Mouse (Mus musculus): ENCODE results near the gene Syce3. TPM values are rescaled to one million over a fixed set of nuclear protein-coding genes. Genes with fewer than 3 reads are reported as not detected.

The Syce3 gene
- polyA plus RNA-seq, 1 experiment from 2014 or later = not detected

DNA sequence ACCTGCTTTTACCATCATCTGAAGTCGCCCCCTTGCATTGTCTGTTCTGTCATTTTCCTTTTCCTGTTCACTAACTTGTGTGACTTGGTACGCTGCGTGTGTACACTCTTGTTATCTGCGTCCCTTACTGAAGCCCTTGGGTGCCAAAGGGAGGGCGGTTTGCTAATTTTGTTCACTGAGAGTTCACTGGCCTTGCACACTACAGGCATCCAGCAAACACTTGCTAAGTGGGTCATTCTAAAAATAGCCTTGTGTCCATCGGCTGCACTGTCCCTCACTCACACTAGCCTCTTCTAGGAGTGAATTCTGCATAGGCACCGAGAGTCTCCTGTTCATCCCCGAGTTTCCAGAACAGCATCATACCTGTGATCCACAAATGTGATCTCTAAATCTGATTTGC is 5.0 kb upstream of the Syce3 start:
- H3K4me2 ChIP-seq = no peak overlapping the region

DNA sequence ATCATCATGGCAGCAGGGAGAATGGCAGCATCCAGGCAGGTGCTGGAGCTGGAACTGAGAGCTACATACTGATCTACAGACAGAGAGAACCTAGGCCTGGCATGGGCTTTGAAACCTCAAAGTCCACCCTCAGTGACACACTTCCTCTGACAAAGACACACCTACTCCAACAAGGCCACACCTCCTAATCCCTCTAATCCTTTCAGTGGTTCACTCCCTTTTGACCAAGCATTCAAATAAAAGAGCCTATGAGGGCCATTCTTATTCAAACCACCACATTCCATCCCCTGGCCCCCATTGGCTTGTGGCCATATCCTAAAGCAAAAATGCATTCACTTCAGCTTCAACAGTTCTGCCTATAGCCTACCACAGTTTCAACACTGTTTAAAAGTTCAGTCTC is 3.6 kb downstream of the Syce3 start:
- no peak overlapping the region for H3K4me3 ChIP-seq
- no peaks in the 10 kb centered on the region for H3K36me3 ChIP-seq
- no peaks in the 10 kb centered on the region for H3K4me1 ChIP-seq
- H3K27ac ChIP-seq = no peak overlapping the region
- no peak overlapping the region for H3K4me2 ChIP-seq
- no peak for ATAC-seq (ENCODE audit: borderline replicate concordance, extremely low read depth, low FRiP score, low TSS enrichment)
- no peaks in the 10 kb centered on the region for H3K27me3 ChIP-seq
- H3K9me3 ChIP-seq = no peaks in the 10 kb centered on the region; the same call in 1 of the 2 replicates
- H3K9ac ChIP-seq = no peak overlapping the region

More for the DNA sequence above, 5.0 kb upstream of the Syce3 start:
- H3K9ac ChIP-seq = no peak overlapping the region
- H3K27ac ChIP-seq = no peak overlapping the region
- no peak overlapping the region for H3K4me3 ChIP-seq
- 82% methylated on average over 8 of the region's 8 CpGs for WGBS
- H3K36me3 ChIP-seq = no peaks in the 10 kb centered on the region
- no peaks in the 10 kb centered on the region for H3K4me1 ChIP-seq
- no peak for ATAC-seq (ENCODE audit: borderline replicate concordance, extremely low read depth, low FRiP score, low TSS enrichment)
- H3K27me3 ChIP-seq = no peaks in the 10 kb centered on the region
- no peaks in the 10 kb centered on the region for H3K9me3 ChIP-seq

DNA sequence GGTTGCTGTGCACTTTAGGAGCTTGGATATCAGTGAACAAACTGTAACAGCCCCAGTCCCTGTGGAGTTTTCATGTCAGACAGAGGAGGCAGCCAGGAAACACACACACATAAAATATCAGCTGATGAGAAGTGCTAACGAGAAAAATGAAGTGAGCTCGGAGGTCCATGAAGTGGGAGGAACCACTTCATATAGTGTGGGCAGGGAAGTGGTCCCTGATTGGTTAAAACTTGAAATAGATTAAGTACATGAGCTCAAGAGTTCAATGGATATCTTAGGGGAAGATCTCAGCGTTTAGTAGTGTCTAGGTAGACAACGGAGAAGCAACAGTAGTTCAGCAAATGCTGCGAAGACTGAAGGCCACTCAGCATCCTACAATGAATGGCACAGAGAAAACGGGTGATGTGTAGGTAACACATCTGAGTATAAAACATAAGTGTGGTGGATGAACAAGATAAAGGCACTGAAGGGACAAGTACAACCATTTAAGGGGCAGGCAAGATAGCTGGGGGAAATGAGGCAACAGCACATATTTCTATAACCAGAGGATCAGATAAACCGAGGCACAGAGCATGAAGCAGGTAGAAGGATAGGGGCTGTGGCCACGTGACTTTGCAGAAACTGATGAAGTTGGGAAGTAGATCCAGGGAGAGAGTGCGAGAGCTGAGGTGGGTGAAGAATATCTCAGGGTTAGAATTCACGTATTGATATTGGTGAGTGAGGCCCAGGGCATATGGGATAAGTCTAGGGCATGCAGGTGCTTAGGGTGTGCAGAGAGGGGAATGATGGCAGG is 5.3 kb downstream of the Syce3 start:
- H3K9ac ChIP-seq = no peak overlapping the region
- H3K27ac ChIP-seq = no peak overlapping the region
- H3K4me1 ChIP-seq = no peaks in the 10 kb centered on the region
- no peak overlapping the region for H3K4me2 ChIP-seq
- no peak overlapping the region for H3K4me3 ChIP-seq
- no peaks in the 10 kb centered on the region for H3K27me3 ChIP-seq
- H3K9me3 ChIP-seq = no peaks in the 10 kb centered on the region; the same call in 1 of the 2 replicates
- WGBS = 73% methylated on average over 10 of the region's 10 CpGs
- no peak for ATAC-seq (ENCODE audit: borderline replicate concordance, extremely low read depth, low FRiP score, low TSS enrichment)
- H3K36me3 ChIP-seq = no peaks in the 10 kb centered on the region

DNA sequence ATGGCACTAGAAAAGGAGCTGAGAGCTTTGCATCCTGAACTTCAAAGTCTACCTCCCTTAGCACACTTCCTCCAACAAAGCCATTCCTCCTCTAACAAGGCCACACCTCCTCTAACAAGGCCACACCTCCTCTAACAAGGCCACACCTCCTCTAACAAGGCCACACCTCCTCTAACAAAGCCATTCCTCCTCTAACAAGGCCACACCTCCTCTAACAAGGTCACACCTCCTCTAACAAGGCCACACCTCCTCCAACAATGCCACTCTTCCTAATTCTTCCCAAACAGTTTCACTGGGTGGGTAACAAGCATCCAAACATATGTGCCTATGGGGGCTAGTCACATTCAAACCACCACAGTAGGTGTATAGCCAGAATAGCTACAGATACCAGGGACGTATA is 7.8 kb downstream of the Syce3 start:
- 94% methylated on average over 1 of the region's 1 CpGs for WGBS
- no peaks in the 10 kb centered on the region for H3K27me3 ChIP-seq
- no peak overlapping the region for H3K9ac ChIP-seq
- no peak overlapping the region for H3K27ac ChIP-seq
- ATAC-seq (ENCODE audit: borderline replicate concordance, extremely low read depth, low FRiP score, low TSS enrichment) = no peak
- no peaks in the 10 kb centered on the region for H3K36me3 ChIP-seq
- H3K4me1 ChIP-seq = no peaks in the 10 kb centered on the region
- H3K4me3 ChIP-seq = no peak overlapping the region
- H3K4me2 ChIP-seq = no peak overlapping the region
- H3K9me3 ChIP-seq = no peaks in the 10 kb centered on the region; the same call in 1 of the 2 replicates

DNA sequence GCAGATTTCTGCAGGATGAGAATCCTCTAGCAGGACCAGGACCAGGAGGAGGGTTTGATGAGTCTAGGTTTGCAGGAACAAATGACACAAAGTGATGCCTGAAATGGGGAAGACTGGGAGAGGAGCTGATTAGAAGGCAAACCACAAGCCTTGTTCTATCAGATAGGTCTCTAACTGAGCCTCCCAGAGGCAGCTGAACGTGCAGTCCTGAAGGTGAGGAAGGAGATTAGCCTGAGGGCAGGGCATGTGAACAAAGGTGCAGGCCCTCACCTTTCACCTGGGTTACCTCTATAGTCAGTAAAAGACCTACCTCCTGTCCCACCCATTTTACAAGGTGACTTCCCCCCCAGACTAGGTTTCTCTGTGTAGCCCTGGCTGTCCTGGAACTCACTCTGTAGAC is 10.6 kb downstream of the Syce3 start:
- no peak overlapping the region for H3K27ac ChIP-seq
- H3K36me3 ChIP-seq = no peaks in the 10 kb centered on the region
- H3K9ac ChIP-seq = no peak overlapping the region
- no peaks in the 10 kb centered on the region for H3K9me3 ChIP-seq
- no peak overlapping the region for H3K4me3 ChIP-seq
- H3K4me2 ChIP-seq = no peak overlapping the region
- no peaks in the 10 kb centered on the region for H3K27me3 ChIP-seq
- 42% methylated on average over 1 of the region's 1 CpGs for WGBS
- no peaks in the 10 kb centered on the region for H3K4me1 ChIP-seq
- ATAC-seq (ENCODE audit: borderline replicate concordance, extremely low read depth, low FRiP score, low TSS enrichment) = no peak

DNA sequence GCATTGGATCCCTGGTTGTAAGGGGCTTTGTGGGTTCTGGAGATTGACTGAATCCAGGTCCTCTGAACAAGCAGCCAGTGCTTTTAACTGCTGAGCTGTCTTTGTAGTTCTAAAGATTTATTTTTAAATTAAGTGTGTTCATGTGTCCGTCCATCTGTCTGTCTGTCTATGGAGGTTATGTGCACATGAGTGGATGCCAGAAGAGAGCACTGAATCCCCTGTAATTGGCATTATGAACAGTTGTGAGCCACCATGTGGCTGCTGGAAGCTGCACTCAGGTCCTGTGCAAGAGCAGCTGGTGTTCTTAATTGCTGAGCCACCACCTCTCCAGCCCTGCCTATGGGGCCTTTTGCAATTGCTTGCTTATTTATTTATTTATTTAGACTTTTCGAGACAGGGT is 12.2 kb downstream of the Syce3 start:
- H3K4me3 ChIP-seq = no peak overlapping the region
- H3K27ac ChIP-seq = no peak overlapping the region
- no peak overlapping the region for H3K4me2 ChIP-seq
- no peaks in the 10 kb centered on the region for H3K4me1 ChIP-seq
- no peak overlapping the region for H3K9ac ChIP-seq
- ATAC-seq (ENCODE audit: borderline replicate concordance, extremely low read depth, low FRiP score, low TSS enrichment) = no peak
- no peaks in the 10 kb centered on the region for H3K9me3 ChIP-seq
- H3K36me3 ChIP-seq = no peaks in the 10 kb centered on the region
- 71% methylated on average over 2 of the region's 2 CpGs for WGBS
- no peaks in the 10 kb centered on the region for H3K27me3 ChIP-seq

DNA sequence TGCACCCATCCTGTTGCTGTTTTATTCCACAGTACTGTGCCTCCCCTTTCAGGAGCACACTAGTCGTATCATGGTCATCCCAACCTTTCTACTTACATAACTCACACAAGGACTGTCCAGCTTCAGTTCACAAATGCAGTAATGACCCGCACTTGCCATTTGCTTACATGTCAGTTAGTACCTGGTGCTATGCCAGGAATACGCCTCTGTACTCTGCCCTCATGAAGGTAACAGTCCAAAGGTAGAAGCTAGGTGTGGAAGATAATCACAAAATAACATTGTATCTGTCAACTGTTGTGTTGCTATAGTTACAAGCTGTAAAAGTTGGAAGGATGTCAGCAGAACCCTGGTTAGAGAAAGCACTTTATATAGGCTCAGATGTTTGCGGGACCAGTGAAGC is 13.4 kb downstream of the Syce3 start:
- Histone ChIP-seq H3K4me1 (no peaks in the 10 kb centered on the region), H3K9me3 (no peaks in the 10 kb centered on the region), H3K27ac (no peak overlapping the region), H3K4me3 (no peak overlapping the region), H3K27me3 (no peaks in the 10 kb centered on the region), H3K36me3 (no peaks in the 10 kb centered on the region), H3K4me2 (no peak overlapping the region), H3K9ac (no peak overlapping the region)
- no peak for ATAC-seq (ENCODE audit: borderline replicate concordance, extremely low read depth, low FRiP score, low TSS enrichment)
- WGBS = 81% methylated on average over 4 of the region's 4 CpGs

DNA sequence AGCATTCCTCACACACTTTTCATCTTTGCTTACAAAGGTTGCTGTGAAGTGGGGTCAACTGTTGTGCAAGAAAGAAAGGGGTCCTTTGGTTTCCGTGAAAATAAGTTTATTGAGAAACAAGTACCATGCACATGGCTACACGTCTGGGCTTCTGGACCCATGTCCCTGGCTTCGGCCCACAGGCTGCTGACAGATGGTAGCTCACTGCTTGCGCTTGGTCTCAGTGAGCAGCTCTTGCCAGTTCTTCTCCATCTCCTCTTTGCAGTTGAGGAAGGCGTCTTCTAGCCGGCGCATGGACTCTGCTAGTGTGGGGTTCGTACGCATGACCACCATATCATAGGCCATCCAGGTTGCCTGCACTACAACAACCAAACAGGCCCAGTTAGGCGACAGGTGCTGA is 20.2 kb downstream of the Syce3 start:
- H3K9ac ChIP-seq = no peak overlapping the region
- H3K27ac ChIP-seq = no peak overlapping the region
- peaks cover 4% of the 10 kb centered on the region; the same call in 1 of the 2 replicates for H3K27me3 ChIP-seq
- no peak overlapping the region for H3K4me2 ChIP-seq
- H3K4me3 ChIP-seq = no peak overlapping the region
- WGBS = 86% methylated on average over 10 of the region's 10 CpGs
- no peaks in the 10 kb centered on the region for H3K4me1 ChIP-seq
- H3K9me3 ChIP-seq = no peaks in the 10 kb centered on the region
- ATAC-seq (ENCODE audit: borderline replicate concordance, extremely low read depth, low FRiP score, low TSS enrichment) = no peak
- H3K36me3 ChIP-seq = no peaks in the 10 kb centered on the region

DNA sequence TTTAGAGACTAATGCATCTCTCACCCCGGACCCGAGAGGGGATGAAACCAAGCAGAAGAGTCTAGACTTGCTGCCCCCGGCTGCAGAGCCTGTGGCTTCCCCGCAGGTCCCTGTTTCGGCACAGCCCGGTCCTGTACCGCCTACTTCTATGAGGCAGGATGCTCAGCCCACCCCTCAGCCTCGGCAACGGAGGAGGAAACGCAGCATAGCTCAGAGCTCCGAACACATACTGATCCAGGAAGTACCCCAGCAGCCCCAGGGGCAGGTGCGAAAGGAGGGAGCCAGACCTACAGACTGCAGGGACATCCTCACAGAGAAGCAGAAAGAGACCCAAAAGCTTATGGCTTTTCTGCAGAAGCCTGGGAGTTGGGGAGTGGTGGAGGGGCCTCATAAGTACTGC is 23.2 kb downstream of the Syce3 start:
- no peak for ATAC-seq (ENCODE audit: borderline replicate concordance, extremely low read depth, low FRiP score, low TSS enrichment)
- Histone ChIP-seq H3K4me3 (no peak overlapping the region), H3K27me3 (peaks cover 9% of the 10 kb centered on the region)

DNA sequence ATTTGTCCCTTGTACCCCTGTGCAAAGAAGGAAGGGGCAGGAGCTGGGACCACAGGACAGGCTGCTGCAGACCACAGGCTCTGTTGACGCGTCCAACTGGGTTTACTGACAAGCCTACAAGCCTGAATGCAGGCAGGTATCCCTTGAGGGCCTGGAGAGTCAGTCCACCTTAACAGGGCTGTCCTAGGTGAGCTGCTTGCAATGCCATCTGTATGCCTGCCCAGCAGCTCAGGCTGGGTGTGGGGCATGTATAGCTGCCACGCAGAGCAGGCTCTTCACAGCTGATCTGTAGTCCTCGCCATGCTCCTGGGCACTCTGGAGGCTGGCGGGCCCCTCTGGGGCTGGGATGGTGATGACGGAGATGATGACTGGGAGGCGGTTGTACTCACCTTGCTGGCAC is 25.7 kb downstream of the Syce3 start, which contains the start of gene Klhdc7b:
Gene Klhdc7b, plus strand, starts transcription at position 301 of the 400 bp plus-strand sequence.
- H3K4me1 ChIP-seq = peaks cover under 1% of the 10 kb centered on the region; the same call in 1 of the 2 replicates
- H3K27ac ChIP-seq = no peak within 1 kb of the TSS
- H3K4me2 ChIP-seq = no peak within 1 kb of the TSS
- no peaks in the 10 kb centered on the region for H3K9me3 ChIP-seq
- 83% methylated on average over 7 of the region's 7 CpGs for WGBS
- H3K27me3 ChIP-seq = peaks cover 26% of the 10 kb centered on the region
- H3K9ac ChIP-seq = no peak within 1 kb of the TSS
- no peak for ATAC-seq (ENCODE audit: borderline replicate concordance, extremely low read depth, low FRiP score, low TSS enrichment)
- no peak within 1 kb of the TSS for H3K4me3 ChIP-seq
- no peaks in the 10 kb centered on the region for H3K36me3 ChIP-seq

More for the DNA sequence above, 23.2 kb downstream of the Syce3 start:
- Histone ChIP-seq H3K27ac (no peak overlapping the region), H3K9ac (no peak overlapping the region), H3K4me1 (no peaks in the 10 kb centered on the region), H3K36me3 (no peaks in the 10 kb centered on the region), H3K4me2 (no peak overlapping the region), H3K9me3 (no peaks in the 10 kb centered on the region)
- 41% methylated on average over 12 of the region's 12 CpGs for WGBS

DNA sequence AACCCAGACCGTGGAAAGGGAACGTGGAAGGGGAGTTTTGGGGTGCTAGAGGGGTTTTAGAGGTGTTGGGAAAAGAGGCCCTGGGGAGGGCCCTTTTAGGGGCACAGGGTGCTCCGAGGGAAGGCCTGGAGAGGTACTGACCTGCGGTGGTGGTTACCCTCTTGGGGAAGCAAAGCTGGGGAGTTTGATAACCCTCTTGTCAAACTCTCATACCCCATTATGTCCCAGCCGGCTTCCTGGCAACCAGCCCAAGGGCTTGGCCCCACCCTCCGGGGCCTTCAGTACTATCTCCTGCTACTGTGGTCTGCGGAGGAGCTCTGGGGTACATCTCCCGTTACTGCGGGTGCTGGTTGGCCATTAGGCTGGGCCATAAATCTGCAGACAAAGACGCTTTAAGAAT is 30.9 kb downstream of the Syce3 start:
- no peak overlapping the region for H3K9ac ChIP-seq

DNA sequence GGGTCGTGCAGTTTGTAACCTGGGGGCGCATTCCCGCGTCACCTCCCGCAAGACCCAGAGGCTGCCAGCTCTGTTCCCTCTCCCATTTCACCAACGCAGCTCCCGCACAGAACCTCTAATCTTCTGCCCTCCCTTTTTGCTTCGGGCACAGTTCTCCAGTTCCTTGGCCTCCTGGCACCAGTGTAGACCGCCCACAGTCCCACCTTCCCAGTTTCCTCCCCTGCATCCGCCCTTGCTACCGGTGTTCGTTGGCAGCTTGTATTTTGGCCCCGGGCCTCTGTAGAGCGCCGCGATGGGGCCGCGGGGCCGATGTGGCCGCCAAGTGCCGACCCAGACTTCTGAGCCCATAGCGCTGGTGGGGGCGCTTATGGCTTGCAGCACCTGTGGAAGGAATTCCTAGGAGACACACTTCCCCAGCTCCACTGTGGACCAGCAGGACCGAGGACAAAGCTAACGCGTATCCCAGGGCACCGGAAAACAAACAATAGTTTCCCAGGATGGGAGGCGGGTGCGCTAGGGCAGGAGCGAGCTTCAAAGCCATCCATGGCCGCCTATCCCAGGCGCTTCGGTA is 31.4 kb downstream of the Syce3 start, which contains the start of gene Odf3b:
Gene Odf3b, minus strand, starts transcription at position 452 of the 571 bp plus-strand sequence.
- Histone ChIP-seq H3K9ac (peak within 1 kb of the TSS; percentile 18; the same call in 1 of the 2 replicates), H3K27me3 (peaks cover 61% of the 10 kb centered on the region), H3K9me3 (no peaks in the 10 kb centered on the region), H3K4me1 (peaks cover 21% of the 10 kb centered on the region), H3K4me3 (peak within 1 kb of the TSS; percentile 41), H3K4me2 (peak within 1 kb of the TSS; percentile 76), H3K36me3 (no peaks in the 10 kb centered on the region), H3K27ac (no peak within 1 kb of the TSS)
- WGBS = 1% methylated on average over 33 of the region's 33 CpGs
- no peak for ATAC-seq (ENCODE audit: borderline replicate concordance, extremely low read depth, low FRiP score, low TSS enrichment)

More for the DNA sequence above, 30.9 kb downstream of the Syce3 start:
- Histone ChIP-seq H3K27ac (no peak overlapping the region), H3K4me1 (peaks cover 17% of the 10 kb centered on the region), H3K27me3 (peaks cover 61% of the 10 kb centered on the region), H3K4me3 (peak overlapping the region; percentile 41), H3K9me3 (no peaks in the 10 kb centered on the region), H3K4me2 (peak overlapping the region; percentile 76), H3K36me3 (no peaks in the 10 kb centered on the region)
- no peak for ATAC-seq (ENCODE audit: borderline replicate concordance, extremely low read depth, low FRiP score, low TSS enrichment)
- 11% methylated on average over 10 of the region's 10 CpGs for WGBS
